Mouse (Mus musculus) large intestine, adult 2 months (tissue): ENCODE measurements around the gene Ribc2. TPM values are rescaled to one million over a fixed set of nuclear protein-coding genes. Genes with fewer than 3 reads are reported as not detected.

Experiments used
- DNase-seq: peaks from one replicate; pipeline ENCODE4 v3.0.0-alpha.2; 2012; ENCODE audit warnings: low read depth, low spot score
- WGBS: fragments of 180-500 bp; shearing (Covaris S2); methylation state at CpG from one replicate; pipeline ENCODE4 v1.1.7; 2018; 5-methylcytosine and 5-hydroxymethylcytosine counted together
- polyA plus RNA-seq: library from polyadenylated mRNA; depleted of rRNA; stranded (reverse); fragments of >200 nt; gene quantifications from 2 replicates; pipeline ENCODE4 v1.2.3, GENCODE M21; 2012; rRNA removed

Gene Ribc2
- polyA plus RNA-seq, 1 experiment = not detected

GRCm38 (mm10) chr15:85177576-85177975 is 45.7 kb downstream of the Ribc2 start:
- DNase-seq = peak; percentile 79
- 85% methylated on average over 8 of the region's 8 CpGs for WGBS

GRCm38 (mm10) chr15:85178172-85178571 is 46.3 kb downstream of the Ribc2 start:
- DNase-seq = no peak
- WGBS = 62% methylated on average over 6 of the region's 6 CpGs

GRCm38 (mm10) chr15:85179528-85180180 is 47.8 kb downstream of the Ribc2 start:
- 60% methylated on average over 7 of the region's 7 CpGs for WGBS
- DNase-seq = no peak

- DNase-seq = no peak
Observed at GRCm38 (mm10) chr15:85180368-85180767, 48.5 kb downstream of the Ribc2 start.

- 83% methylated on average over 4 of the region's 4 CpGs for WGBS
- DNase-seq = no peak
Observed at GRCm38 (mm10) chr15:85182063-85182462, 50.2 kb downstream of the Ribc2 start.

- DNase-seq = no peak
- WGBS = 59% methylated on average over 7 of the region's 7 CpGs
Observed at GRCm38 (mm10) chr15:85186916-85187315, 55.0 kb downstream of the Ribc2 start.

GRCm38 (mm10) chr15:85188167-85188778 is 56.4 kb downstream of the Ribc2 start:
- 47% methylated on average over 8 of the region's 8 CpGs for WGBS
- no peak for DNase-seq

Other genes with a start within 250 kb of the Ribc2 start
- gene Gm29666, start 212.0 kb upstream of the Ribc2 start, polyA plus RNA-seq = 0.16 and 0.29 TPM in 2 replicates
- 11.1 and 12.0 TPM in 2 replicates for gene Nup50, start 208.7 kb upstream of the Ribc2 start, polyA plus RNA-seq
- gene 5031439G07Rik, start 143.5 kb upstream of the Ribc2 start, polyA plus RNA-seq = 11.0 and 11.1 TPM in 2 replicates
- gene Upk3a, start 114.9 kb upstream of the Ribc2 start, polyA plus RNA-seq = 1.3 and 2.1 TPM in 2 replicates
- 16.8 and 30.6 TPM in 2 replicates for gene Fam118a, start 103.1 kb upstream of the Ribc2 start, polyA plus RNA-seq
- 0.52 TPM in 1 of 2 replicates, not detected in the other for gene Smc1b, start 114 bp upstream of the Ribc2 start, polyA plus RNA-seq
- gene Fbln1, start 73.9 kb downstream of the Ribc2 start, polyA plus RNA-seq = 85.1 and 164 TPM in 2 replicates
- 16.7 and 17.3 TPM in 2 replicates for gene Atxn10, start 204.2 kb downstream of the Ribc2 start, polyA plus RNA-seq